Mouse (Mus musculus): ENCODE data around the gene Ahctf1.
"Not testable (repeated sequence)": the region's sequence is repeated elsewhere in the genome, so short reads cannot be mapped to it uniquely, and the experiment has no call there.

Gene Ahctf1

DNA sequence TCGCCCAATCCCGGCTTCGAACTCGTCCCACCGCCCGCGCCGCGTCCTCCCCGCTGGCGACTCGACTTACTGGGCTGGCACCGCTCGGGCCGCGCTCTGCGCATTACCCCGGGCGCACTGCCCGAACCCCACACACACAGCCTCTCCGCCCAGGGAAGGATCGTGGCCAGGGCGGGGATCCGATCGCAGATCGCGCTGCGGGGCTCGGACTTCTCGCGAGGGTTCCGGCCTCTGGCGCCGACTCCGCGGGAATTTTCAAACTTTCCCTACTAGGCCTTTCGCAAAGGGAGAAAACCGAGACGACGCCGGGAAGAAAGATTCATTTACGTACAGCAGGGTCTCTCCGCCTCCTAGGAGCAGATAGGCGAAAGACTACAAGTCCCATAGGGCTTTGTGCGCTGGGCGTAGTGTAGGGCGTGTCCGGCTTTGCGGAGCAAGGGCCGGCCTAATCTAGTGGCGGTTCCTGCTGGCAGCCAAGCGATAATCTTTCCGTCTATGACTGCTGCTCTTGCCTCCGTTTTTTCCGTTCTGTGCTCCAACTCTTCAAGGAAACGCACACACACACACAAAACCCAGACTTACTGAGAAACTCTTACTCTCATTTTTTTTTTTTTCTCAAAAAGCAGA, at the start of gene Ahctf1:
Gene Ahctf1 (minus strand): TSS at position 168 of the 627 bp plus-strand sequence.
- peak; percentile 100 for DNase-seq (ENCODE audit: low read depth, low spot score)

DNA sequence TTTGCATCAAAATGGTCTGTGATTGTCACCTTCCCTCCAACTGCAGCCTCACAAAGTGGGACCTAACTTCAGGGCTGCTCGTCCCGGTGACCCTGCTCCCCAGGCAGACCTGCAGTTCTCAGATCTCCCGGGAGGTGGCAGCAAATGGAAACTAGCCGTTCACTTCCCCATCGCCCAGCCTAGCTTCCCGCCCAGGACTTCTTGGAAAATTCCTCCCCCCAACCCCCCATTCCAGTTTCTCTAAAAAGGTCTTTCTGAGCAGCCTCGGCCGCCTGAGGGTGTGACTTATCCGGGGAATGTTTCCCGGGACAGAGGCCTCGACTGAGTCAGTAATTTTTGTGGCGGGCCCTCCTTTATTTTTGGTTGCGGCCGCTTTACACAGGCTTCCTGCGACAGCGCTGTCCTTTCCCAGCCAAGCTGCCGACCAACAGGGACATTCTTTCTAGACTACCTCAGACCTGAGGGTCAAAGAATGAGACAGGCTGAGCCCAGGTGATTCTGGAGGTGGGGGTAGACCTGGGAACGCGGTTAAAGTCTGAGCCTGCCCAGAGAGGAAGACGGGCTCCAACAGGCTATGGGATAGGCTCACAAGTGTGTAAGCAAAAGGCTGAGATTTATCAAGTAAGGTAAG, 44.4 kb upstream of the Ahctf1 start:
- DNase-seq (ENCODE audit: low read depth, low spot score): peak; percentile 89

DNA sequence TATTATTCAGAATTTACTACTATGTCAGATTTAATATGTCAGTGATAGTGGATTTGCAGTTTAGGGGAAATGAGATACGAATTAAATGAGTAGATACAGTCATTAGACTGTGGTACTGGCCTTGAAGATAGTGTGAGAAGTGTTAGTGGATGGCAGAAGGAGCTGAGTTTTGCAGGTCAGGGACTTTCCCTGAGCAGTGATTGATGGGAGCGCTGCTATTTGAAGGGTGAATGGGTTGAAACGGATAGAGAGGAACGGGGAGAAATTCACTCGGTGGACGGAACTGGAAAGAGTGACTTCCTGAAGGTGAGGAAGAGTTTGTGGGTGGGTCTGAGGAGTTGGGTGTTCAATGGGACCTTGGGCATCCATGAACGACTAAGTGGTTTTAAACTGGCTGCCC, 43.7 kb upstream of the Ahctf1 start:
- no peak for DNase-seq (ENCODE audit: low read depth, low spot score)

DNA sequence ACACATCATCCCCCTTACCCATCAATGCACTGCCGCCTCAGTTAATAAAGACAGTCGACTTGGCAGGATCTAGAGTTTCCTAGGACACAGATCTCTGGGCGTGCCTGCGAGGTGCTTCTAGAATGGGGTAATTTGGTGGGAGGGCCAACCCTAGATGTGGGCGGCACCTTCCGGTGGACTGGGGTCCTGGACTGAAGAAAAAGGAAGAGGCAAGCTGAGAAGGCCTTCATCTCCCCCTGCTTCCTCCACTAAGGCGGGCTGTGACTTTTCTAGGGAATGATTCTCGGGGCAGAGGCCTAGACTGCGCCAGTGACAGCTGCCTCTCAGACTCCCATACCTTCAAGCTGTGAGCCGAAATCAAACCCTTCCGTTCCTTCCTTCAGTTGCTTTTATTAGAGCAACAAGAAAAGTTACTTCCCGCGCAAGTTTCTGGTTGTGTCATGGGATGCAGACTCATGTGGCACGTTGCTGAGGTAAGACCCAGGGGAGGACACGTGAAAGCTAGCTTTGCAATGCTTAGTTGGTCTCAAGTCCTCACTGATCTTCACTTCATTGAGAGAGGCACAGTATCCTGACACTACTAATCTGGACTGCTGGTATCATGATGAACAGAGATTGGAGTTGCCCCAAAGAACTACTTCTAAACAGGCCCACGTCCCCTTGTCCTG, 42.5 kb upstream of the Ahctf1 start:
- peak; percentile 51 for DNase-seq (ENCODE audit: low read depth, low spot score)

DNA sequence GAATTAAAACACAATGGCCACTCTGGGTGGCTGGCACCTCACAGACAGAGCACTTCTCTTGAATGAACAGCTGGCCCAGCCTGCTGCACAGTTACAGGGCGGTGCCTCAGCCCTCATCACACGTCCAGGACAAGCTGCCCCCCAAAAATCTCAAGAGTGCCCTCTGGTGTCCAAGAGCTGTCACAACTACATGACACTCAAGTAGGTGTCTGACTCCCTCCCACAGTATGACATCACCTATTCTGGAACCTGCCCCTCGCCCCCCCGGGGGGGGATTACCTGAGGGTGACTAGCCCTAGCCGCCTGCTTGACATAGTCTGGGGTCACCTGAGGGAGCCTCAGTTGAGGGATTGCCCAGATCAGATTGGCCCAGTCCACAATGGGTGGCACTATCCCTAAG, 41.4 kb upstream of the Ahctf1 start:
- peak; percentile 92 for DNase-seq (ENCODE audit: low read depth, low spot score)

DNA sequence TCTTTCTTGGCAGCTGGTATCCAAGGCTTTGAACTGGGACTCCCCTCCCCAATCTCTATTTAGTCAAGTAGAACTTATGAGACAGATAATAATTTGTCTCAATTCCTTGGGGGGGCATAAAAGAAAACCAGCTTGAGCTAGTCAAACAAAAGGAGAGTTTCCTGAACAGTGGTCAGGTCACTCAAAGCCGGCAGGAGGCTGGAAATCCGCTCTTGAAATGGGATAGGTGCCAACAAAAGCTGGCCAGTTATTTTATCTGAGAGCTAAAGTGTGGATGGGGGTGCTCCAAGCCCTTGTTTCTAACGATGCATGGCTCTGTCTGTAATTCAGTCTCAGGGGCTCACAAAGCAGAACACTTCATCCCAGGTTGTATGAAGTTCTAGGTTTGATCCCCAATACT, 40.5 kb upstream of the Ahctf1 start:
- no peak for DNase-seq (ENCODE audit: low read depth, low spot score)

DNA sequence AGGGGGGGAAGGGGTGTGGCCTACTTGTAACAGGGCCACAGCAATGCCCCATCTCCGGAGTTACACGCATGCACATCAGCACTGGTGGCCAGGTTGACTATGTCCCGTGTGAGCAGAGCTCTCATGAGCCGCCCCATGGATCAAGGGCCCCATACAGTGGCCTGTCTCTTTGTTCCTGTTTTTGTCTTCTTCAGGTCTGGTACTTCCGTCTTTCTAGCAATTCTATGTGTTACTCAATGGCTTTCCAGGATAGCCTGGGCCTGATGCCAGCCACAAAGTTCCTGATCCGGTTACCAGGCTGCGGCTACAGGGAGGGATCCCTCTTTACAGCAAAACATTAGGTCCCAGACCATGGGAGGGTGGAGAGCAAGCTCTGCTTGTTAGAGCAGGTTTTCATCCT, 39.1 kb upstream of the Ahctf1 start:
- no peak for DNase-seq (ENCODE audit: low read depth, low spot score)

DNA sequence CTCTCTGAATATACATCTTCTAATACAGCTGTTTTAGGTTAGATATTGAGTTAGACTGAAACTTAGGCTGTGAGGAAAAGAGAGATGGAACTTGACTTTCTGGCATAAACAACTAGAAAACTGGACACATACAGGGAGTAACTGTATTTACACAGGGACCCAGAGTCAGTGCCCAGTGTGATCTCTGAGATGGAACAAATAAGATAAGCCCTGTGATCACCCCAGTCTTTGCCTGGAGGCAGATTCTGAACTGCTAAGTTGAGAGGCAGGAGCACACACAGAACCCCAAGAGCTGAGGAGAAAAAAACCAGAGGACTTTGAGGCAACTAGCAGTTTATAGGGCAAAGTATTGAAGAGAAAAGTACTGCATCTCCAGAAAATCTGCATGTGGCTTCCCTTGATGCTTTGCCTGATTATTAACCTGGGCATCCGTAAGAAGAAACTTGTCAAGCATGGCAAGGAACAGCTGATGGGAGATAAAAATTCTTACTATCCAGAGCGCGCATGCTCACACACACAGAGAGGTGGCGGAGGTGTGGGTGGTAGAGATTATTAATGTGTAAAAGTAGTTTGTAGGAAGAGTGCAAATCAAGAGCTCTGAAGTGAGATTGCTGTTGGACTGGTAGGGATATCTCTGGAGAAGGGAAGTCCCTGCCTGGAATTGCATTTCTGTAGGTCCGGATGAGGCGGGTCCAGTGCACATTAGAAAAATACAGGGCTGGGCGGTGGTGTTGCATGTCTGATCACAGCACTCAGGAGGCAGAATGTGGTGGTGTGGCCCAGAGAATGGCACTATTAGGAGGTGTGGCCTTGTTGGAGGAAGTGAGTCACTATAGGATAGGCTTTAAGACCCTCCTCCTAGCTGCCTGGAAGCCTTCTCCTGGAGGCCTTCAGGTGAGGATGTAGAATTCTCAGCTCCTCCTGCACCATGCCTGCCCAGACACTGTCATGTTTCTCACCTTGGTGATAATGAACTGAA, 33.2 kb upstream of the Ahctf1 start:
- DNase-seq (ENCODE audit: low read depth, low spot score): peak; percentile 60

DNA sequence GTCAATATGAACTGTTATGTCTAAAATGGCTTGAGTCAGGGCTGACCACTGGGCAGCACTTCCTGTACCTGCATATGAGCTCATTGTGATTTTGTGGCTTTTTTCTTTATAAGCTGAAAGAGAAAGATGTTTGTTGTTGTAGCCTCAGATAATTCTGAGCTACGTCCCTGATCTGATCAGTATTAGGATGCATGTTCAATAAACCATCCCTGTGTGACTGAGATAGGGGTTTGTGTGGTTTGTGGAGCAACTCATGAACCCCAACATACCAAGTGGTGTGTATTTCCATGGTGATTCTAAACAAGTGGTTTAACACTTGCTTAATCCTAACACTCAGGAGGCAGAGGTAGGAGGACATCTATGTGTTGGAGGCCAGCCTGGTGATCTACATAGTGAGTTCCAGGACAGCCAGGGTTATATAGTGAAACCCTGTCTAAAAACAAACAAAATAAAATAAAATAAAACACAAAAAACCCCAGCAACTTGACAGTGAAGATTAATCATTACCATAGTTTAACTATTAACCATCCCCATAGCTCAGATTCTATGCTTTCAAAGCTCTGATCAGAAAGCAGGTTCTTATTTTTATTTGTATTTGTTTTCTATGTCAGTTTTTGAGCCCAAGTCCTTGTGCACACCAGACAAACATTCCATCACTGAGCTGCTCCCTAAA, 32.4 kb upstream of the Ahctf1 start:
- no peak for DNase-seq (ENCODE audit: low read depth, low spot score)

DNA sequence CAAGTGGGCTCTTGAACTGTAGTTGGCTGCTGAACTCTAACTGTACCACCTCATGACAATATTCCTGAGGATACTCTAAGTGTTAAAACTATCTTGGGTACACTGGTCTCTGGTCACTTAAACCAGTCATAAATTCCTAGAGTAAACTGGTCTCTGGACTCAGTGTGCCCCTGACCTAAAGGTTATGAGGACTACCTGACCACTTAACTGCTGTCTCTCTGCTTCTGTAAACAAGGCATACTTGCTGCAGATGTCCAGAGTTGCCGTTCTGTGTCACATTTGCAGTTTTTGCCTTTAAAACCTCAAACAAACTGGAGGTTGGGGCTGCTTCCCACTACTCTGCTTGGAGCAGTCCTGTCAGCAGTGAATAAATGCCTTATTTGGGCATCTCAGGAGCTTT, 30.1 kb upstream of the Ahctf1 start:
- DNase-seq (ENCODE audit: low read depth, low spot score): no peak

DNA sequence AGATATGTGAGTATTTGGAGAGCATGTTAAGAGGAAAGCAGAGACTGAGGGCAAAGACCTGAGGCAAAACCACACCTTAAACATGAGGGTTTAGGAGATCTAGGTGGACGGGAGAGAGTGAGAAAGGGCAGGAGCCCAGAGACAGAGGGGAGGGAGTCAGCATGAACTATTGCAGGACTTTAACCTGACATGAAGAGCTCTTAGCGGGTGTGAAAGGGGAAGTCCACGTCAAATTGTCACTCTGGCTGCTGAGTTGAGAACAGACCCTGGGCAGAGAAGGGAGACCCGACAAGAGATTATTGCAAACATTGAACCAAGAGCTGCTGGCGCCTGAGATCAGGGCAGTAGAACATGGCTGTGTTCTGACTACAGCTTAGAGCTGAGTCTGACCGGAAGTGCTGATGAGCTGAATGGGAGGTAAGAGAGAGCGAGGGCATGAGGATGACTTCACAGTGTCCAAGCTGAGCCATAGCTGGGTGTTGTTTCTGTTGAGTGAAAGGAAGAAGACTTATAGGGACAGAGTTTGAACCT, 29.3 kb upstream of the Ahctf1 start:
- no peak for DNase-seq (ENCODE audit: low read depth, low spot score)

DNA sequence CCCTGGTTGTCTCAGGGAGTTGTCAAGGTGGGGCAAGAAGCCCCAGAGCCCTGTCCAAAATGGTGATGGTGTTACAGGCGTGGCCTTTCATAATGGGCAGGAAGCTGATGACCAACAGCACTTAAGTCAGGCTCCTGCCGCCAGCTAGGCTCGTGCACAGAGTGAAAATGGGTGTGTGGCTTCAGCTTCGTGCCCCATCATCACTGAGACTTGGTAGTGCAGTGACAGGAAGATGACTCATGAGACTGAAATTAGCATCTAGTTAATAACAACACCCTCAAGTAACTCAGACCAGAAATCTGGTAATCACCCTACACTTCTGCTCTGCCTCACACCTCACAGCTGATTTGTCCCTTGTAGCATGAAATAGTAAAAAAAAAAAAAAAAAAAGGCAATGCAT, 25.4 kb upstream of the Ahctf1 start:
- DNase-seq (ENCODE audit: low read depth, low spot score): no peak

DNA sequence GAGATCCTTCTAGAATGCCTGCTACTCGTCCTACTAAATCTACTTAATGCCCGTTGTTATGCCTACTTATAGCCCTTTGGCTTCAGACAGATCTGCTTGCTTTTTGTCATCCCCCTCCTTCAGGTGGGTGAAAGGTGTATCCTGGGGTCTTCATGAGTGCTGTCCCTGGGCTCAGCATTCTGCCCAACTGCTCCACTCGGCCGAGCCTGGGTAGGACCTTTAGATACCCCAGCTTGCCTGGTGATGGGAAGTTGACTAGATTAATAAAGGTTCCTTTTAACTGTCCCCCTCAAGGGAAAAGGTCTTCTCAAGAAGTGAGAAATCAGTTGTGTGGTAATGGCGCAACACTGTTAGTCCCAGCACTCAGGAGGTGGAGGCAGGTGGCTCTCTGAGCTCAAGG, 24.6 kb upstream of the Ahctf1 start:
- DNase-seq (ENCODE audit: low read depth, low spot score): no peak

DNA sequence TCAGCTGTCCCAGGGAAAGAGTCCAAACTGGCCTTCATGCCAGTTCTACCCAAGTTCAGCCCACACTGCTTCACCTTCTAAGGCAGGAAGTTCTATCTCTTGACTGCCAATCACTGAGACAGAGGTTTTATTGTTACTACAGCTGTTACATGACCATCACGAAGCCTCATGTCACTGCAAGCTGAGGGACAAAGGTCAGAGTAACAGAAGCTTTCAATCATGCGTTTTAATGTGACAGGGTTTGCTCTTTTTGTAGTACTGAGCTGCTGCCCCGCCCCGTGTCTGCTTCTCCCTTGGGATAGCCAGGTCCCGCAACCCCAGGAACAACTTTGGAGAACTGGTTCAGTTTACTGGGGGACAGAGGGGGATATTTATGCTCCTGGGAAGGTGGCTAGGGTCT, 21.1 kb upstream of the Ahctf1 start:
- no peak for DNase-seq (ENCODE audit: low read depth, low spot score)

DNA sequence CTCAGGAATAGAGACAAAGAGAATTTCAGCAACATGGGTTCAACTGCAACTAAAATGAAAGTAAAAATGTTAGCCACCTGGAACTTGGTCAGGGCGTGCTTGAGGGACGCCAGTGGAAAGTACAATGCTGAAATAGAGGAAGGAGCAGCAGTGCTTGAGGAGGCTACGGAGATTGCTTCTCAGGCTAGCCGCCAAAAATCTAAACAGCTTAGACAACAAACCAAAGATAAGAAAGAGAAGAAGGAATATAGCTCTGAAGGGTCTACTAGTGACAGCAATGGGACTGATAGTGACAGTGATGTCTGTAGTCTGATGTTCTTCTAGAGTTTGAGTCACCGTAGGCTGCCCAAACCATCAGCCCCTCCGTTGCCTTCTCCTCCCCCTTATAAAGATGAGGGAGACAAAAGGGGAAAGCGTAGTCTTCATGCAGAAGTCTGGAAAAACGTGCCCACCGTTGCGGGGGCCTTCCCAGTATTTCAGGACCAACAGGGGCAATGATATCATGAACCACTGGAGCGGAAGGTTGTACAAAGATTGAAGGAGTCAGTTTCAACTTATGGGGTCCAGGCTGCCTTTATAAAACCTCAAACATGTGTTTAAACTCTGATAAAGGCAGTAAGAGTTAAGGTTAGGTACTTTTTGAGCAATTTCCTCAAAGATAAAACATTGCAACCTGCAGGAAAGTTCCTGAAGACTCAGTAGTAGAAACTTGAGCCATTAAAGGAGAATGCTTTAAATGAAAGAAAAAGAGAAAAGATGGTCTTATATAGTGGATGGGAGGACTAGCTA, 15.2 kb upstream of the Ahctf1 start:
- not testable (repeated sequence) for DNase-seq (ENCODE audit: low read depth, low spot score)

DNA sequence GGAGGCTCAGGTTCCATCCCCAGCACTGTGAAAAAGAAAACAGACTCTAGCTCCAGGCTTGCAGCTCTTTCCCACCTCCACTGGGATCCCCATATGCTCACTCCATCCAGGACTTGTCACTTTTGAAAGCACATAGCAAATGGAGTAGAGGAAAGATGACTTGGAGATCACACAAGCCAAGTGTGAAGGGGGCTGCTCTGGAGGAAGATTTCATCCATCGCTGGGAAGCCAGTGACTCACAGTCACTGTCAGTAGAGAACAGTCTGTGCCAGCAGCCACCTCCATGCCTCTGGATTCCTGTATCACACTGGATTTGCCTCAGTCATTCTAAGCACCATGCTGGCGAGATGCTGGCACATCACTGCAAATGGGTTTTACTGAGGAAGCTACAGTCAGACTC, 11.1 kb upstream of the Ahctf1 start:
- no peak for DNase-seq (ENCODE audit: low read depth, low spot score)

DNA sequence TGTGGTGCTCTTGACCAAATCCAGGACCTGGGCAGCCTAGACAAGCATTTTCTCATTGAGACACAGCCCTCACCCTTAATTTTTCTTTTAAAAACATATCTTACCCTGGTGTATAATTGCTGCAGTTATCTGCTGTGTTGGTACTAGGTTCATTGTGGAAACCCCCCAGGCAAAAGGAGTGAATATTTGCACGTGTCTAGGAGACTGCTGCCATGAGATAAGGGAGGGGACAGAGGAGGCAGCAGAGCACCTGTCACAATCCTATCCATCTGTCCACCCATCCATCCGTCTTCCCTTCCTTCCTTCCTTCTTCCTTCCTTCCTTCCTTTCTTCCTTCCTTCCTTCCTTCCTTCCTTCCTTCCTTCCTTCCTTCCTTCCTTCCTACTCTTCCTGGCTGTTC, 9.9 kb upstream of the Ahctf1 start:
- no peak for DNase-seq (ENCODE audit: low read depth, low spot score)

DNA sequence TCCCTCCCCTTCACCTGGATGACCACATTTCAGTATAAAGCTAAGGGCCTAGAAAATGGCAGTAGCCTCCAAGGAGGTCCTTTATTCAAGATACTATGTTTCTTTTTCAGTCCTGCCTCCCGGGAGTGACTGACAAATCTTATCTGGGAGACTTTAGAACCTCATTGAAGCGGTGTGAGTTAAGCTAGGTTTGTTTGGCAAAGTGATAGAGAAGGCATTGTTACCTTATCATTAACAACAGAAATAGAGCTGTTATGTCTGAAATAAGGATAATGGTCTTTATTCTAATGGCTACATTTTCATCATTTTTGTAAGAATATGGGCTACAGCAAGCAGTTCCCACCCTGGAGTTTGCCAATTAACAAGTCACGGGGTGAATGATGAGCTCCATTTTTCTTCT, 4.8 kb upstream of the Ahctf1 start:
- DNase-seq (ENCODE audit: low read depth, low spot score): no peak

DNA sequence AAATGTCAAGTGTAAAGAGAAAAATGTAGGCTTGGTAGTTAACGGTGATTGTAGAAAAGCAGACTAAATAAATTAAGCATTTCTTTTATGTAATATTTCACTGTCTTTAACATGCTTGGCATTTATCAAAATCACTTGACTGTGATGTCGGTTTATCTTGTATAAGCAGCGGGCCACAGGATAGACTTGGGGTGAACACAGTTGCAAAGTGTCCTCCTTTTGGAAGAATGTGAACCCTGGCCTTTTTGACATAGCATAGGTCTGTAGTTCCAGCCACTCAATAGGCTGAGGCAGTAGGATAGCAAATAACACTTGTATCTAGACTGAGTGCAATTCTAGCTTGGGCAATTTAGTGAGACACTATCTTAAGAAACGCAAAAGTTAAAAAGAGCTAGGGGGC, 4.0 kb upstream of the Ahctf1 start:
- no peak for DNase-seq (ENCODE audit: low read depth, low spot score)

DNA sequence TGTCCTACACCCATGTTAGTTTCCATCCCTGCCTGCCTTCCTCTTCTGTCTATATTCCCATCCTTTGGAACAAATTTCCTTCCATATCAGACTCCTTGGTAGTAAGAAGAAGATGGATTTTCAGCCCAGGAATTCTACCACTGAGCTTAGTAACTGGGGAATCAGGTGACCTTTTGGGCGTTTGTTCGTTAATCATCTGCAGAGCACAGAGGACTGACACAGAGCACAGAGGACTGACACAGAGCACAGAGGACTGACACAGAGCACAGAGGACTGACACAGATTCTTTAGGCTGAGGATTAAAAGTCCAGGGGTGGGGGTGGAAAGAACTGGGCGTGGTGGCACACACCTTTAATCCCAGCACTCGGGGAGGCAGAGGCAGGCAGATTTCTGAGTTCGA, 2.3 kb upstream of the Ahctf1 start:
- no peak for DNase-seq (ENCODE audit: low read depth, low spot score)
